1 mouse cellular context compared by ENCODE assay signal in the genomic region with DNA sequence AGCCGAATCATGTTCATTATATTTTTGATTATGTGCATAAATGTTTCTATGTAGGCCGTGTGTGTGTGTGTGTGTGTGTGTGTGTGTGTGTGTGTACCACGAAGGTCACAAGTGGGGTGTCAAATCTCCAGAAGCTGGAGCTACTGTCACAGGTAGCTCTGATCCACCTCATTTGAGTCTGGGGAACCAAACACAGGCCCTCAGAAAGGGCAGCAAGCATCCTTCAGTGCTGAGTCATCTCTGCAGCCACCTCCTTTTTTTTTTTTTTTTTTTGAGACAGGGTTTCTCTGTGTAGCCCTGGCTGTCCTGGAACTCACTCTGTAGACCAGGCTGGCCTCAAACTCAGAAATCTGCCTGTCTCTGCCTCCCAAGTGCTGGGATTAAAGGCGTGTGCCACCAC.
TF ChIP-seq lines count a peak whose summit lies in the region.

No protein-coding gene starts in this region.

TF ChIP-seq in MEL, 35 proteins besides CTCF, POLR2A, EP300 and RAD21:
- peak; percentile 76 for TF ChIP-seq ZNF384 (IDR thresholded peaks at IDR 0.05; ENCODE audit: low read depth, low read length)
